Mouse (Mus musculus): ENCODE results near the gene Piwil4. TPM values are rescaled to one million over a fixed set of nuclear protein-coding genes. Genes with fewer than 3 reads are reported as not detected.

Gene Piwil4
- polyA plus RNA-seq, 1 experiment from 2014 or later, result 0.62 TPM

DNA sequence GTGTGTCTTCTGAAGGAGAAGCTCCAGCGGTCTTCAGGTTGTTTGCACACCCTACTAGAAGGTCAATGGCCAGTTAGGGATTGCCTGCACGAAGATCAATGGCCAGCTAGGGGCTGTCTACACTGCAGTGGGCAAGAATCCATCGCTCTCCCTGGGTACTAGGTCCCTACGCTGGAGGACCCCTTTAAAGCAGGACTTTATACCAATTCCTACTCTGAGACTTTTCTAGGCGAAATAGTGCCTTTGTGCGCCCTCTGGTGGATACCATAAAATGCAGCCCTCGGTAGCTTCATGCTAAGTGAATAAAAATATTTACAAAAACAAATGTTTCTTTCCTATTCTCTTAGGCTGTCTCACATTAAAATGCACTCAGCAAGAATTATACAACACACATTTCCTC lies 24.2 kb upstream of the Piwil4 start:
- Histone ChIP-seq H3K4me1 (replicated peaks; ENCODE audit: control insufficient read depth, insufficient read depth, low read length) (no peaks in the 10 kb centered on the region), H3K27ac (ENCODE audit: low read depth, low read length) (no peak overlapping the region), H3K36me3 (ENCODE audit: control insufficient read depth, insufficient read depth, low read length) (no peaks in the 10 kb centered on the region), H3K27me3 (ENCODE audit: control insufficient read depth, insufficient read depth, low read length) (no peaks in the 10 kb centered on the region), H3K9me3 (ENCODE audit: control insufficient read depth, low read length) (no peaks in the 10 kb centered on the region), H3K4me3 (ENCODE audit: low read depth, low read length) (no peak overlapping the region), H3K4me2 (replicated peaks; ENCODE audit: low read depth, low read length) (no peak overlapping the region), H3K9ac (ENCODE audit: low read depth, low read length) (no peak overlapping the region)
- WGBS, result 30% methylated on average over 7 of the region's 7 CpGs
- ATAC-seq (ENCODE audit: low FRiP score), result 0 out of 2 replicates have a peak, but pooled peaks have one; percentile 14
- DNase-seq (ENCODE audit: low spot score), result peak; percentile 76

DNA sequence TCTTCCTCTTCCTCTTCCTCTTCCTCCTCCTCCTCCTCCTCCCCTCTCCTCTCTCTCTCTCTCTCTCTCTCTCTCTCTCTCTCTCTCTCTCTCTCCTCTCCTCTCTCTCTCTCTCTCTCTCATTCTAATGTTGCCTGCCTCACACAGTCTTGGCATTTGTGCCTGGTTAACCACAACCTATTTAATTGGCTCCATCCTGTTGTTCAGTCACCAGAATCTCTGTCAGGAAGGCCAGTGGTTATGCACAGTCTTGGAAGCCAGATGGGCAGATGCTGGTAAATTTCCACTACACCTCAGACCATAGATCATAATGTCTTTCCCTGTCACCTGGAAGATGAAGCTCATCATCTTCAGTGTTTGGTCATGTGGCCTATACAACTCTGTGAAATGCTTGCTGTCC lies 18.7 kb upstream of the Piwil4 start:
- DNase-seq (ENCODE audit: low spot score) (no peak), ATAC-seq (ENCODE audit: low FRiP score) (no peak)
- Histone ChIP-seq H3K9ac (ENCODE audit: low read depth, low read length) (no peak overlapping the region), H3K4me3 (ENCODE audit: low read depth, low read length) (no peak overlapping the region), H3K36me3 (ENCODE audit: control insufficient read depth, insufficient read depth, low read length) (no peaks in the 10 kb centered on the region), H3K4me1 (replicated peaks; ENCODE audit: control insufficient read depth, insufficient read depth, low read length) (no peaks in the 10 kb centered on the region), H3K4me2 (replicated peaks; ENCODE audit: low read depth, low read length) (no peak overlapping the region), H3K9me3 (ENCODE audit: control insufficient read depth, low read length) (no peaks in the 10 kb centered on the region), H3K27ac (ENCODE audit: low read depth, low read length) (no peak overlapping the region), H3K27me3 (ENCODE audit: control insufficient read depth, insufficient read depth, low read length) (no peaks in the 10 kb centered on the region)

DNA sequence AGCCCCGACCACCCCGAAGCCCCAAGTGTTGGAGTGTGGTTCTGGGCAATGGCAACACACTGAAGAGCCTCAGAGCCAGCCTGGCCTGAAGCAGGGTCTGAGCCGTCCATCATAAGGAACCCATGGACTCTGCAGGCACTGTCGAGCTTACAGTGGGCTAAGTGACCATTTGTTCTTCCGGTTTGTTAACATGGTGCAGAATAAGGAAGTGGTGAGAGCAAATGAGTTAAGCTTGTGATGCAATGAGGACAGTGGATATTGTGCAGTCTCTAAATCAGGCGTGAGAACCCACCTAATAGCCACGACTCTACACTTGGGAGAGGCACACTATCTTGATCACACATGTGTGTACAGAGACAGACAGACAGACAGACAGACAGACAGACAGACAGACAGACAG lies 18.1 kb upstream of the Piwil4 start:
- Histone ChIP-seq H3K4me1 (replicated peaks; ENCODE audit: control insufficient read depth, insufficient read depth, low read length) (no peaks in the 10 kb centered on the region), H3K9ac (ENCODE audit: low read depth, low read length) (no peak overlapping the region), H3K9me3 (ENCODE audit: control insufficient read depth, low read length) (no peaks in the 10 kb centered on the region), H3K27ac (ENCODE audit: low read depth, low read length) (no peak overlapping the region), H3K36me3 (ENCODE audit: control insufficient read depth, insufficient read depth, low read length) (no peaks in the 10 kb centered on the region), H3K4me2 (replicated peaks; ENCODE audit: low read depth, low read length) (no peak overlapping the region), H3K4me3 (ENCODE audit: low read depth, low read length) (no peak overlapping the region), H3K27me3 (ENCODE audit: control insufficient read depth, insufficient read depth, low read length) (no peaks in the 10 kb centered on the region)
- ATAC-seq (ENCODE audit: low FRiP score), result no peak
- DNase-seq (ENCODE audit: low spot score), result no peak
- 77% methylated on average over 7 of the region's 7 CpGs for WGBS

DNA sequence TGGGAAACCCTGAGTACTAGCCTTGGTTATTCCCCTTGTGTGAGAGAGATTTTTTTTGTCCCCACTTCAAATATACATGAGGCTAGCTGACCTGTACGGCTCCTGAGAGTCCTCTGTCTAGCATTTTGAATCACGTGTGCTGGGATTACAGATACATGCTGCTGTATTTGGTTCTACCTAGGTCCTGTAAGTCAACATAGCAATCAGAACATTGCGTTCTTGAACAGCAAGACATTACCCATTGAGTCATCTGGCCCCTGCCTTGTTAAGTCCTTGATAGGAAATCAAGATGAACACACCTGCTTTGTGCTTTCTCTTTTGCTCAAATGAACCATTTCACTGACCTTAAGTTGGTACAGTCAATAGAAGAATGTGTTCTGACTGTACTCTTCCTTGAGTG lies 13.9 kb upstream of the Piwil4 start:
- Histone ChIP-seq H3K4me1 (replicated peaks; ENCODE audit: control insufficient read depth, insufficient read depth, low read length) (peaks cover 3% of the 10 kb centered on the region; the same call in 1 of the 2 replicates), H3K9me3 (ENCODE audit: control insufficient read depth, low read length) (no peaks in the 10 kb centered on the region), H3K27ac (ENCODE audit: low read depth, low read length) (no peak overlapping the region), H3K4me2 (replicated peaks; ENCODE audit: low read depth, low read length) (no peak overlapping the region), H3K4me3 (ENCODE audit: low read depth, low read length) (no peak overlapping the region), H3K36me3 (ENCODE audit: control insufficient read depth, insufficient read depth, low read length) (no peaks in the 10 kb centered on the region), H3K27me3 (ENCODE audit: control insufficient read depth, insufficient read depth, low read length) (peaks cover 10% of the 10 kb centered on the region; the same call in 1 of the 2 replicates), H3K9ac (ENCODE audit: low read depth, low read length) (no peak overlapping the region)
- 89% methylated on average over 3 of the region's 3 CpGs for WGBS
- no peak for ATAC-seq (ENCODE audit: low FRiP score)
- no peak for DNase-seq (ENCODE audit: low spot score)

DNA sequence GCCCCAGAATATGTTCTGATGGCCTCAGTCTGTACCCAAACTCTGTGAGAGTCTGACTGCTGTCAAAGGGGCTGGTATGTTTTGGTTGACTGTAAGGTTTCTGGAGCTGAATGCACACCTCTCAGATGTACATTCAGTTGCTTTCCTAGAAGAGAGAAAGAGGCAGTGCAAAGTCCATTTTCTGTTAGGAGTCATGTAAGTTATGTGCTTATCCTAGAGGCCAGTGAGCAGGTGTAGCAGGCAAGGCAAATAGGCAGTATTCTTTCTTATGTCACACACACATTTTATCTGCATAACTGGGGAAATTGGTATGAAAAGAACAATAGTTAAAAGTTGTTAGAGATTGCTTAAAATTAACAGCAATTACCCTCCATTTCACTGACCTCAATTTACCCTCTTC lies 13.4 kb upstream of the Piwil4 start:
- peaks cover 10% of the 10 kb centered on the region; the same call in 1 of the 2 replicates for H3K27me3 ChIP-seq (ENCODE audit: control insufficient read depth, insufficient read depth, low read length)
- no peak for ATAC-seq (ENCODE audit: low FRiP score)

DNA sequence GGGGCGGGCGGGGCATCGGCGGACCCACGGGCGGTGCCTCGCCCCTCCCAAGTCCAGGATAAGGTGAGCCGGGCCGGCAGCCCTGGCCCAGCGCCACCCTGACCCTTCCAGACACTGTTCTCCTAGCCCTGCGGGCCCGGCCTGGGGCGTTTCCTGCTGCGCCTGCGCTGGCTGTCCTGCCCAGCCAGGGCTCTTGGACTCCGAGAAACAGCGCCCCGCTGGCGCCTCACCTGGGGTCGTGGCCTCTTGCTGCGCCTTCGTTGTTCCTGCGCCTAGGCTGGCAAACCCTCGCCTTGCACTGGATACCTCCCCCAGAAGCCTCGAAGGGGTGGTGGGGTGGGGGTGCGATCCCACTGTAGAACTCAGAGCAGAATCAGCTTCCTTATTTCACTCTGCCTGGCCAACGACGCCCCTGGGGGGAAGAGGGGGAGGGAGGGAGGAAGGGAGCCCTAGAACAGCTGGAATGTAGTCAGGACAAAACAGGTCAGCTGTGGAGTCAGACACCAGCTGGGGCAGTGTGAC lies 11.5 kb upstream of the Piwil4 start, which contains the start of gene Fut4:
Gene Fut4 (minus strand): TSS at position 393 of the 522 bp plus-strand sequence.
- Histone ChIP-seq H3K27ac (ENCODE audit: low read depth, low read length) (no peak within 1 kb of the TSS), H3K4me2 (replicated peaks; ENCODE audit: low read depth, low read length) (peak within 1 kb of the TSS; percentile 74), H3K9me3 (ENCODE audit: control insufficient read depth, low read length) (no peaks in the 10 kb centered on the region), H3K4me3 (ENCODE audit: low read depth, low read length) (peak within 1 kb of the TSS; percentile 43), H3K9ac (ENCODE audit: low read depth, low read length) (peak within 1 kb of the TSS; percentile 55), H3K4me1 (replicated peaks; ENCODE audit: control insufficient read depth, insufficient read depth, low read length) (peaks cover 3% of the 10 kb centered on the region; the same call in 1 of the 2 replicates), H3K36me3 (ENCODE audit: control insufficient read depth, insufficient read depth, low read length) (no peaks in the 10 kb centered on the region), H3K27me3 (ENCODE audit: control insufficient read depth, insufficient read depth, low read length) (peaks cover 10% of the 10 kb centered on the region; the same call in 1 of the 2 replicates)
- DNase-seq (ENCODE audit: low spot score) (no peak), ATAC-seq (ENCODE audit: low FRiP score) (peak; percentile 89)
- 2% methylated on average over 28 of the region's 28 CpGs for WGBS

More for the DNA sequence above, 13.4 kb upstream of the Piwil4 start:
- no peaks in the 10 kb centered on the region for H3K36me3 ChIP-seq (ENCODE audit: control insufficient read depth, insufficient read depth, low read length)
- no peak overlapping the region for H3K4me3 ChIP-seq (ENCODE audit: low read depth, low read length)
- no peak for DNase-seq (ENCODE audit: low spot score)
- peaks cover 3% of the 10 kb centered on the region; the same call in 1 of the 2 replicates for H3K4me1 ChIP-seq (replicated peaks; ENCODE audit: control insufficient read depth, insufficient read depth, low read length)
- no peak overlapping the region for H3K9ac ChIP-seq (ENCODE audit: low read depth, low read length)
- H3K27ac ChIP-seq (ENCODE audit: low read depth, low read length), result no peak overlapping the region
- no peaks in the 10 kb centered on the region for H3K9me3 ChIP-seq (ENCODE audit: control insufficient read depth, low read length)
- no peak overlapping the region for H3K4me2 ChIP-seq (replicated peaks; ENCODE audit: low read depth, low read length)

DNA sequence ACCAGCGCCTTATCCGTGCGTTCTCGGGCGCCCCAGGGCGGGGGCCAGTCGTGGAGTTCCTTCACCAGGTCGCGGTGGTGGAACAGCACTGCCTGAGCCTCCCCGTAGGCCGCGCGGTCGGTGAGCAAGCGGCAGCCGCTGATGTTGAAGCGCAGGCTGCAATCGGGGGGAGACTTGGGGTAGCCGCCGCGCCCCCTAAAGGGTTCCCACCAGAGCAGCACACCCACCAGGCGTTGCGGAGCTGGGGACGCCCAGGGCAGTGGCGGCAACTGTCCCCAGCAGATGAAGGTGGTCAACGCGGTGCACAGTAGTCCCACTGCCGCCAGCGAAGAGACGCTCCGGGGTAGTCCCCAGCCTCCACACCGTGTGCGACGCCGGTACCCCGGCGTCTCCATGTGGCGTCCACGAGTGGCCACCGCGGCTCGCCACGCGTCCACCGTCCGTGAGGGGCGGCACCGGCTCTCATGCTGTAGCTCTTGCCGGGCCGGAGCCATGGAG lies 11.0 kb upstream of the Piwil4 start:
- ATAC-seq (ENCODE audit: low FRiP score) (peak; percentile 88), DNase-seq (ENCODE audit: low spot score) (peak; percentile 64)
- Histone ChIP-seq H3K4me1 (replicated peaks; ENCODE audit: control insufficient read depth, insufficient read depth, low read length) (peaks cover 3% of the 10 kb centered on the region; the same call in 1 of the 2 replicates), H3K4me2 (replicated peaks; ENCODE audit: low read depth, low read length) (peak overlapping the region; percentile 74), H3K9ac (ENCODE audit: low read depth, low read length) (peak overlapping the region; percentile 55), H3K27ac (ENCODE audit: low read depth, low read length) (no peak overlapping the region), H3K4me3 (ENCODE audit: low read depth, low read length) (peak overlapping the region; percentile 43), H3K36me3 (ENCODE audit: control insufficient read depth, insufficient read depth, low read length) (no peaks in the 10 kb centered on the region), H3K27me3 (ENCODE audit: control insufficient read depth, insufficient read depth, low read length) (peaks cover 10% of the 10 kb centered on the region; the same call in 1 of the 2 replicates), H3K9me3 (ENCODE audit: control insufficient read depth, low read length) (no peaks in the 10 kb centered on the region)
- 2% methylated on average over 49 of the region's 50 CpGs for WGBS

DNA sequence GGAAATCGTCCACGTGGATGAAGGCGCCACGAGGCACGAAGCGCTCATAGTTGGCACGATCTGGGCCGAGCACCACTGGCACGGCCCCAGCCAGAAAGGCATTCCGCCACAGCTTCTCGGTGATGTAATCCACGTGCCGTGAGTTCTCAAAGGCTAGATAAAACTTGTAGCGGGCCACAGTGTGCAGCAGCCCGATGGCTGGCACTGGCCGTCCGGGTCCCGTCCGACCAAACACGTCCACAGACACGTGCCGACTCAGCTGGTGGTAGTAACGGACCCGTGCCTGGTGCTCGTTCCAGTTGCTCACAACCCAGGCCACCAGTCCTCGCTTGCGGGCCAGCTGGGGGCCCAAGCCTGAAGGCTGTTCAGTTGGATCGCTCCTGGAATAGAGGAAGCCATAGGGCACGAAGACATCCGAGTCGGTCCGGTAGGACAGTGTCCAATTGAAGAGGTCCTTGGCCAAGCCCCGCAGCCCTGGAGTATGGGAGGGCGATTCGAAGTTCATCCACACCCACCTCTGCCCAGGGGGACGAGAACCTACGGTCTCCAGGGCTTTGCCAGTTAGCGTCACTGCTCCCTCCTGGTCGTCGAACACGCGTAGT lies 10.5 kb upstream of the Piwil4 start:
- DNase-seq (ENCODE audit: low spot score), result no peak
- Histone ChIP-seq H3K4me1 (replicated peaks; ENCODE audit: control insufficient read depth, insufficient read depth, low read length) (peaks cover 3% of the 10 kb centered on the region; the same call in 1 of the 2 replicates), H3K4me2 (replicated peaks; ENCODE audit: low read depth, low read length) (peak overlapping the region; percentile 74), H3K36me3 (ENCODE audit: control insufficient read depth, insufficient read depth, low read length) (no peaks in the 10 kb centered on the region), H3K9ac (ENCODE audit: low read depth, low read length) (peak overlapping the region; percentile 55; the same call in 1 of the 2 replicates), H3K27ac (ENCODE audit: low read depth, low read length) (no peak overlapping the region), H3K27me3 (ENCODE audit: control insufficient read depth, insufficient read depth, low read length) (peaks cover 10% of the 10 kb centered on the region; the same call in 1 of the 2 replicates), H3K9me3 (ENCODE audit: control insufficient read depth, low read length) (no peaks in the 10 kb centered on the region), H3K4me3 (ENCODE audit: low read depth, low read length) (peak overlapping the region; percentile 43)
- 56% methylated on average over 42 of the region's 42 CpGs for WGBS
- peak; percentile 7 for ATAC-seq (ENCODE audit: low FRiP score)
